Mouse (Mus musculus) cerebellum, adult 2 months (tissue): Measurements from ENCODE around the gene 9430007A20Rik.

ENCODE experiments used
- CTCF ChIP-seq: fragments of 200-500 bp; IDR thresholded peaks from 2 replicates; pipeline ENCODE4 v1.5.1; 2011; ENCODE audit warnings: low read depth, mild to moderate bottlenecking, control low read depth, low read length, moderate library complexity, borderline replicate concordance; ENCODE audit not compliant: insufficient read depth
- POLR2A ChIP-seq: fragments of 200-500 bp; IDR thresholded peaks from 2 replicates; pipeline ENCODE4 v1.6.1; 2011; ENCODE audit warnings: low read length, control low read depth, borderline replicate concordance; ENCODE audit not compliant: insufficient read depth

GRCm38 (mm10) chr4:144551156-144551555 lies 31.5 kb downstream of the 9430007A20Rik start:
- TF ChIP-seq CTCF (no peak), POLR2A (no peak)
